Mouse (Mus musculus): ENCODE data around the gene Ptger1.

- TF ChIP-seq POLR2A (IDR thresholded peaks at IDR 0.05; ENCODE audit: borderline replicate concordance, low read depth, low read length), result no peak
- TF ChIP-seq CTCF (IDR thresholded peaks at IDR 0.05; ENCODE audit: low read depth, low read length), result no peak
Measured at GRCm38 (mm10) chr8:83623549-83623948, 42.9 kb upstream of the Ptger1 start.
